Mouse (Mus musculus) lung, embryonic 15.5 days (tissue): ENCODE results near the gene Pzp. TPM values are rescaled to one million over a fixed set of nuclear protein-coding genes. Genes with fewer than 3 reads are reported as not detected.

Experiments used
- ATAC-seq: fragments of 200-750 bp; cut with Nextera tagmentation; 2 replicates; pipeline ENCODE4 v1.8.0; 2017; ENCODE audit warnings: moderate number of reproducible peaks, borderline replicate concordance; ENCODE audit not compliant: low FRiP score, low TSS enrichment; ENCODE audit errors: extremely low read depth
- H3K27ac ChIP-seq: fragments of 300-500 bp; sonication (generic); 2 replicates; pipeline ENCODE4 v1.5.1; 2015; ENCODE audit warnings: moderate library complexity, mild to moderate bottlenecking, inconsistent platforms
- H3K27me3 ChIP-seq: fragments of 300-500 bp; sonication (generic); 2 replicates; pipeline ENCODE4 v1.6.1; 2015; ENCODE audit warnings: inconsistent platforms
- H3K36me3 ChIP-seq: fragments of 300-500 bp; sonication (generic); 2 replicates; pipeline ENCODE4 v1.6.1; 2015; ENCODE audit warnings: inconsistent platforms
- H3K4me1 ChIP-seq: fragments of 300-500 bp; sonication (generic); 2 replicates; pipeline ENCODE4 v1.6.1; 2015; ENCODE audit warnings: inconsistent platforms
- H3K4me2 ChIP-seq: fragments of 300-500 bp; sonication (generic); 2 replicates; pipeline ENCODE4 v1.6.1; 2015; ENCODE audit warnings: inconsistent platforms, mild to moderate bottlenecking, moderate library complexity
- H3K4me3 ChIP-seq: fragments of 300-500 bp; sonication (generic); 2 replicates; pipeline ENCODE4 v1.5.1; 2015; ENCODE audit warnings: mild to moderate bottlenecking, inconsistent platforms
- H3K9ac ChIP-seq: fragments of 300-500 bp; sonication (generic); 2 replicates; pipeline ENCODE4 v1.6.1; 2015; ENCODE audit warnings: inconsistent platforms
- H3K9me3 ChIP-seq: fragments of 300-500 bp; sonication (generic); 2 replicates; pipeline ENCODE4 v1.6.1; 2016; ENCODE audit warnings: inconsistent platforms
- WGBS: fragments of 180-500 bp; shearing (Covaris S2); methylation state at CpG from one replicate; pipeline ENCODE4 v1.1.7; 2015; 5-methylcytosine and 5-hydroxymethylcytosine counted together
- polyA plus RNA-seq: library from polyadenylated mRNA; unstranded; fragments of >200 nt; fragmentation: Nextera tagmentation; extraction: Ambion mirVana; gene quantifications from 2 replicates; pipeline ENCODE4 v1.2.1, GENCODE M21; 2015

Gene Pzp
- polyA plus RNA-seq, 1 experiment from 2014 or later, result 0.25 TPM

- no peaks in the 10 kb centered on the region for H3K4me1 ChIP-seq
- no peaks in the 10 kb centered on the region for H3K36me3 ChIP-seq
- H3K27ac ChIP-seq, result no peak overlapping the region
- no peak overlapping the region for H3K9ac ChIP-seq
- H3K4me3 ChIP-seq, result no peak overlapping the region
- H3K27me3 ChIP-seq, result no peaks in the 10 kb centered on the region
- no peak for ATAC-seq
- 82% methylated on average over 4 of the region's 4 CpGs for WGBS
- peaks cover 3% of the 10 kb centered on the region; the same call in 1 of the 2 replicates for H3K9me3 ChIP-seq
- H3K4me2 ChIP-seq, result no peak overlapping the region
Measured at GRCm38 (mm10) chr6:128525801-128526200, 719 bp downstream of the Pzp start.

GRCm38 (mm10) chr6:128523360-128523759, 3.2 kb downstream of the Pzp start:
- ATAC-seq, result no peak
- Histone ChIP-seq H3K27me3 (no peaks in the 10 kb centered on the region), H3K9ac (no peak overlapping the region), H3K4me1 (no peaks in the 10 kb centered on the region), H3K4me3 (no peak overlapping the region), H3K9me3 (peaks cover 3% of the 10 kb centered on the region; the same call in 1 of the 2 replicates), H3K4me2 (no peak overlapping the region), H3K27ac (no peak overlapping the region), H3K36me3 (no peaks in the 10 kb centered on the region)
- 78% methylated on average over 3 of the region's 3 CpGs for WGBS

GRCm38 (mm10) chr6:128519159-128519558, 7.4 kb downstream of the Pzp start:
- Histone ChIP-seq H3K9me3 (no peaks in the 10 kb centered on the region), H3K9ac (no peak overlapping the region), H3K27me3 (no peaks in the 10 kb centered on the region), H3K4me3 (no peak overlapping the region), H3K27ac (no peak overlapping the region), H3K4me2 (no peak overlapping the region), H3K4me1 (no peaks in the 10 kb centered on the region), H3K36me3 (no peaks in the 10 kb centered on the region)
- no peak for ATAC-seq
- WGBS, result 74% methylated on average over 7 of the region's 7 CpGs

GRCm38 (mm10) chr6:128505676-128506236, 20.8 kb downstream of the Pzp start:
- no peaks in the 10 kb centered on the region for H3K36me3 ChIP-seq
- no peak for ATAC-seq
- no peak overlapping the region for H3K4me2 ChIP-seq
- H3K4me3 ChIP-seq, result no peak overlapping the region
- H3K9ac ChIP-seq, result no peak overlapping the region
- H3K27ac ChIP-seq, result no peak overlapping the region
- WGBS, result 67% methylated on average over 2 of the region's 2 CpGs
- H3K27me3 ChIP-seq, result no peaks in the 10 kb centered on the region
- no peaks in the 10 kb centered on the region for H3K9me3 ChIP-seq
- H3K4me1 ChIP-seq, result no peaks in the 10 kb centered on the region

GRCm38 (mm10) chr6:128504743-128505142, 21.8 kb downstream of the Pzp start:
- Histone ChIP-seq H3K9me3 (no peaks in the 10 kb centered on the region), H3K9ac (no peak overlapping the region), H3K27ac (no peak overlapping the region), H3K36me3 (no peaks in the 10 kb centered on the region), H3K4me3 (no peak overlapping the region), H3K4me1 (no peaks in the 10 kb centered on the region), H3K27me3 (no peaks in the 10 kb centered on the region), H3K4me2 (no peak overlapping the region)
- 67% methylated on average over 5 of the region's 5 CpGs for WGBS
- no peak for ATAC-seq

GRCm38 (mm10) chr6:128495346-128495745, 31.2 kb downstream of the Pzp start:
- 65% methylated on average over 1 of the region's 1 CpGs for WGBS
- no peaks in the 10 kb centered on the region for H3K27me3 ChIP-seq

GRCm38 (mm10) chr6:128494646-128495331, 31.7 kb downstream of the Pzp start:
- Histone ChIP-seq H3K9me3 (no peaks in the 10 kb centered on the region), H3K27ac (no peak overlapping the region), H3K27me3 (no peaks in the 10 kb centered on the region), H3K4me2 (no peak overlapping the region), H3K36me3 (no peaks in the 10 kb centered on the region), H3K9ac (no peak overlapping the region), H3K4me1 (no peaks in the 10 kb centered on the region), H3K4me3 (no peak overlapping the region)
- ATAC-seq, result no peak
- WGBS, result 53% methylated on average over 15 of the region's 15 CpGs

More at GRCm38 (mm10) chr6:128495346-128495745, 31.2 kb downstream of the Pzp start:
- ATAC-seq, result no peak
- Histone ChIP-seq H3K9me3 (no peaks in the 10 kb centered on the region), H3K4me2 (no peak overlapping the region), H3K4me1 (no peaks in the 10 kb centered on the region), H3K4me3 (no peak overlapping the region), H3K36me3 (no peaks in the 10 kb centered on the region), H3K27ac (no peak overlapping the region), H3K9ac (no peak overlapping the region)

GRCm38 (mm10) chr6:128491916-128492315, 34.6 kb downstream of the Pzp start:
- 76% methylated on average over 4 of the region's 4 CpGs for WGBS
- no peak for ATAC-seq
- H3K9me3 ChIP-seq, result no peaks in the 10 kb centered on the region
- no peaks in the 10 kb centered on the region for H3K27me3 ChIP-seq
- H3K27ac ChIP-seq, result no peak overlapping the region
- H3K4me2 ChIP-seq, result no peak overlapping the region
- no peaks in the 10 kb centered on the region for H3K36me3 ChIP-seq
- H3K4me3 ChIP-seq, result no peak overlapping the region
- no peak overlapping the region for H3K9ac ChIP-seq
- H3K4me1 ChIP-seq, result no peaks in the 10 kb centered on the region

- Histone ChIP-seq H3K4me2 (no peak overlapping the region), H3K9ac (no peak overlapping the region), H3K9me3 (no peaks in the 10 kb centered on the region), H3K36me3 (no peaks in the 10 kb centered on the region), H3K27me3 (no peaks in the 10 kb centered on the region), H3K27ac (no peak overlapping the region), H3K4me1 (no peaks in the 10 kb centered on the region), H3K4me3 (no peak overlapping the region)
- WGBS, result 92% methylated on average over 10 of the region's 10 CpGs
- ATAC-seq, result no peak
Measured at GRCm38 (mm10) chr6:128490141-128490540, 36.4 kb downstream of the Pzp start.

- no peak for ATAC-seq
- no peak overlapping the region for H3K9ac ChIP-seq
- no peak overlapping the region for H3K4me3 ChIP-seq
- H3K4me1 ChIP-seq, result no peaks in the 10 kb centered on the region
- no peak overlapping the region for H3K4me2 ChIP-seq
- no peaks in the 10 kb centered on the region for H3K9me3 ChIP-seq
- no peaks in the 10 kb centered on the region for H3K36me3 ChIP-seq
- H3K27me3 ChIP-seq, result no peaks in the 10 kb centered on the region
- H3K27ac ChIP-seq, result no peak overlapping the region
- 82% methylated on average over 11 of the region's 11 CpGs for WGBS
Measured at GRCm38 (mm10) chr6:128487736-128488135, 38.8 kb downstream of the Pzp start.

- Histone ChIP-seq H3K9ac (no peak overlapping the region), H3K4me3 (no peak overlapping the region)
Measured at GRCm38 (mm10) chr6:128479463-128480454, 46.8 kb downstream of the Pzp start.

GRCm38 (mm10) chr6:128477495-128477894, 49.0 kb downstream of the Pzp start:
- 17% methylated on average over 4 of the region's 4 CpGs for WGBS
- no peaks in the 10 kb centered on the region for H3K27me3 ChIP-seq
- no peak overlapping the region for H3K27ac ChIP-seq
- ATAC-seq, result no peak
- H3K4me3 ChIP-seq, result no peak overlapping the region
- H3K4me2 ChIP-seq, result no peak overlapping the region
- no peaks in the 10 kb centered on the region for H3K9me3 ChIP-seq
- H3K4me1 ChIP-seq, result no peaks in the 10 kb centered on the region
- no peak overlapping the region for H3K9ac ChIP-seq
- no peaks in the 10 kb centered on the region for H3K36me3 ChIP-seq

More at GRCm38 (mm10) chr6:128479463-128480454, 46.8 kb downstream of the Pzp start:
- H3K27me3 ChIP-seq, result no peaks in the 10 kb centered on the region
- H3K4me2 ChIP-seq, result peak overlapping the region; percentile 40
- H3K4me1 ChIP-seq, result no peaks in the 10 kb centered on the region
- no peaks in the 10 kb centered on the region for H3K9me3 ChIP-seq
- peak; percentile 89 for ATAC-seq
- WGBS, result 18% methylated on average over 26 of the region's 26 CpGs
- H3K36me3 ChIP-seq, result no peaks in the 10 kb centered on the region
- H3K27ac ChIP-seq, result no peak overlapping the region
